Mouse (Mus musculus) retina, postnatal 1 day (tissue): ENCODE results near the gene Tmem42.

ENCODE experiments used
- DNase-seq: peaks from one replicate; pipeline ENCODE4 v3.0.0-alpha.2; 2012

Tmem42 gene

GRCm38 (mm10) chr9:123020995-123021631 lies at the start of gene Tmem42:
Tmem42 (plus strand) TSS chr9:123021326.
- peak; percentile 92 for DNase-seq

DNA sequence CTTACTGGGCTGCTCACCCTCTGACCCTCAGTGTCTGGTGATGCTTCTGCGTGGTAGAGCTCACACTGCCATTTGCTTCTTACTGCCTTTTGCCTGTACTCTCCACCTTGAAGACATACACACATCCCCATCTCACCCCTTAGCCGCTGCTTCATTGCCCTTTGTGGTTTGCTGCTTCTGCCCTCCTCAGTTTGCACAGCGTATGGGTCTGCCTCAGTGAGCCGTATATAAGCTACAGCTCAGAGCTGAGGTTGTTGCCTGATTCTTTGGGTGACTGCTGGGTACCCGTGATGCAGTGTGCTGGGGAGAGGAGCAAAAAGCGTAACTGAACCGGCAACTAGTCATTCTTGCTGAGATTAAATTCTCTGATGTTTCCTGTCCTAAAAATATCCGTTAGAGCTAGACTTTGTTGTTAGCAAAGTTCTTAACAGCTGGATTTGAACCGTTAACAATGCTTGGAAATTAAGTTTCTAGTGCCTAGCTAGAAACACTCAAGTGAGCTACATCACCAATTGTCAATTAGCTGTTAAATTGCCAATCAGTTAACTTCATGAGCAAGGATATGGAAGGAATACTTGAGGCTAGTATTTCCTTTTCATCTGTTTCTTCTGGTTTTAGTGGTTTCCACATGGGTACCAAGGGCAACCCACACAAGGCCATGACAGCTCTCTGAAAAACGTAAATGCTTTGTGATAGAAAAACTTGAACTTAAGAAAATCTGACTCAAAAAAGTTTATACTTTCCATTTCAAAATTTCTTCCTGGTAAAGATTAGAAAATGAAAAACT lies 22.5 kb upstream of the Tmem42 start:
- DNase-seq, result no peak

DNA sequence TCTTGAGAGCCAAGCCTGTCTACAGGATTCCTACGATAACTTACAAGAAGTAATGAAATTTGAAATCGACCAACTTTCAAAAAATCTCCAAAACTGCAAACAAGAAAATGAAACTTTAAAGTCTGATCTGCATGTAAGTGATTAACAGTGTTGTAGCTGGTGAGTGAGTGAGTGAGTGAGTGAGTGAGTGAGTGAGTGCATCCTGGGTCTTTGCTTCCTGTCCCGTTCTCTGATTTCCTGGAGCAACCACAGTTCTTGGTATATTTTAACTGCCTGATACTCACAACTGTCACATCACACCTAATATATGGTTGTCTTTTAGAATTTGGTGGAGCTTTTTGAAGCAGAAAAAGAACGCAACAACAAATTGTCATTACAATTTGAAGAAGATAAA lies 21.9 kb upstream of the Tmem42 start:
- no peak for DNase-seq

GRCm38 (mm10) chr9:123004718-123005117 lies 16.4 kb upstream of the Tmem42 start:
- DNase-seq, result no peak

DNA sequence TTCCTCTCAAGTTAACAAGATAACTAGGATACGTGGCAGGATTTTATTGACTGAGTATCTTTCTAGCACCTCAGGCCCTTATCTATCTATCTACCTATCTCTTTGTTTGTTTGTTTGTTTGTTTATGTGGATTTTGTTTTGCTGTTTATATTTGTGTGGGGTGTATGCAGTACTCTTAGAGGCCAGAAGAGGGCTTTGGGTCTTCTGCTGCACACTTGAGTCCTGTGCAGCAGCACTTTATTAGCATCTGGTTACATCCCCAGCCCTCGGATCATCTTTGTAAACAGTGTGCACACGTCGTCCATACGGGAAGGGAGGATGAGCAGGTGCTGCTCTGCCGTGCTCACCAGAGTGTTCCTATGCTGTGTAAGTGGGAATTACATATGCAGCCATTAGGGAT lies 15.1 kb upstream of the Tmem42 start:
- peak; percentile 41 for DNase-seq

GRCm38 (mm10) chr9:123021636-123022379 lies 682 bp downstream of the Tmem42 start:
- no peak for DNase-seq

- no peak for DNase-seq
Observed at GRCm38 (mm10) chr9:123024201-123024600, 3.1 kb downstream of the Tmem42 start.

GRCm38 (mm10) chr9:123031496-123032246 lies 10.5 kb downstream of the Tmem42 start:
- no peak for DNase-seq

DNA sequence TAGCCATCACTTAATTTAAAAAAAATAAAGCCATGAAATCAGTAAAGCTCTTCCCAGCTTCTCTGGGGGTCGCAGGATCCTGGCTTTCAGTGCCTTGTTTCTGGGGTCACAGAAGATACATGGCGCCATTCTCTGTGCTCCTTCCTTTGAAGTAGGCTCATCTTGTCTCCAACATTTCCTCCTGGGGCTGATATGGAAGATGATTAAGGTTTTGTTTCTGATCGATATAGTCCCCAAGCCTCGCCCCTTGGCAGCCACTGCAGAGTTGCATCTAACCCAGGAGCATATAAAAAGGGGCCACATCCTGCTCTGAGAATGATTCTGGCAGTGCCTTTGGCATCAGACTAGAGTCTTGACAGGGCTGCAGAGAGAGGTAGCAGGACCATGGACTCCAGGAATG lies 13.3 kb downstream of the Tmem42 start, which contains the start of gene Tgm4:
Tgm4 (plus strand) TSS at position 301 of the 400 bp plus-strand sequence.
- DNase-seq, result no peak

- DNase-seq, result no peak
Observed at GRCm38 (mm10) chr9:123047665-123048064, 26.5 kb downstream of the Tmem42 start.

DNA sequence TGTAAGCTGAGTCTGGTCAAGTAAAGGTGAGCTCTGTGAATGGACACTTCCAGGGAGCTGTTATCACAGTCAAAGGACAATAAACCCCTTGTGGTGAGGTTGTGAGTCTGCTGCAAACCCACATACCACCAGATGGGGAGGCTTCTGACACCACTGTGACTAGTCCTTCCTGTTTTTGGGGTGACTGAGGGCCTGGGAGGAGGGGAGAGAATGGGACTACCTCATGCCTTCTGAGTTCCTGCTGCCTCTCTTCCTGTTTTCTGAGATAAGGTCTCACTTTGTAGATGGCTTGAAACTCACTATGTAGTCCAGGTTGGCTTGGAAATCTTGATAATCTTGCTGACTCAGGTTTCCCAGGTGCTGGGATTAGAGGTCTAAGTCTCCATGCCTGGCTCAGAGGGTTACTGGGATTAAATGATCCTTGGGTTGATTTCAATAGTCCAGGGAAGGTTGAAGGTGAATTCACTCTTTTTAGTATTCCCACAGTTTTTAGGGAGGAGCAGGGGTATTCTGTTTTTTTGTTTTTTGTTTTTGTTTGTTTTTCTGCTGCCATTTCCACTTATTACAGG lies 37.7 kb downstream of the Tmem42 start:
- DNase-seq, result no peak

GRCm38 (mm10) chr9:123060172-123060571 lies 39.0 kb downstream of the Tmem42 start:
- no peak for DNase-seq
